Mouse (Mus musculus): ENCODE data around the gene Rasa4. TPM values are rescaled to one million over a fixed set of nuclear protein-coding genes. Genes with fewer than 3 reads are reported as not detected.
"Not testable (repeated sequence)": the region's sequence is repeated elsewhere in the genome, so short reads cannot be mapped to it uniquely, and the experiment has no call there.

Gene Rasa4
- polyA plus RNA-seq (2015; fragmentation: Nextera tagmentation; extraction: Ambion mirVana) = 17.0 and 18.5 TPM in 2 replicates

DNA sequence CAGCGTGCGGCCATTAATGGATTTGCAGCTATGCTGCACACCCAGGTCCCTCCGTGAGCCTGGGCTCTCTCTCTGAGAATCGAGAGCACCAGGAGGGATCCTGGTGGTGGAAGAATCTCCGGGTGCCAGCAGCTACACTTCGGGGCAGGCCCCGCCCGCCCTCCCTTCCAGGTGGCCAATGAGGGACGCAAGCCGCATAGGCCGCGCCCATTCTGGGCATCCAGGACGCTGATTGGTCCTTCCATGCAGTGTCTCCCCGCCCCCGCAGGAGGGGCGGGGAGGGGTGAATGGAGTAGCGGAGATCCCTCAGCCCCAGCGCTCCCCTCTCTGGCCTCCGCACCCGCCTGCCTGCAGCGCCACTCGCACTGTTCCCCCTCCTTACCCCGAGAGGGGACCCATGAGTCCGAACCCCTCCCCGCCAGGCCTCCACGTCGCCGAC is at the start of gene Rasa4:
Gene Rasa4 (plus strand): TSS at position 248 of the 439 bp plus-strand sequence.
- H3K4me3 ChIP-seq = peak within 1 kb of the TSS; percentile 63
- no peak within 1 kb of the TSS for H3K27ac ChIP-seq
- peaks cover 19% of the 10 kb centered on the region for H3K4me1 ChIP-seq
- WGBS = under 1% methylated on average over 25 of the region's 28 CpGs
- H3K9me3 ChIP-seq = no peaks in the 10 kb centered on the region
- peak within 1 kb of the TSS; percentile 72 for H3K4me2 ChIP-seq (replicated peaks)
- peak; percentile 96 for ATAC-seq (ENCODE audit: low FRiP score, low read depth)
- H3K27me3 ChIP-seq = peaks cover 21% of the 10 kb centered on the region
- H3K36me3 ChIP-seq = no peaks in the 10 kb centered on the region
- peak within 1 kb of the TSS; percentile 69 for H3K9ac ChIP-seq

DNA sequence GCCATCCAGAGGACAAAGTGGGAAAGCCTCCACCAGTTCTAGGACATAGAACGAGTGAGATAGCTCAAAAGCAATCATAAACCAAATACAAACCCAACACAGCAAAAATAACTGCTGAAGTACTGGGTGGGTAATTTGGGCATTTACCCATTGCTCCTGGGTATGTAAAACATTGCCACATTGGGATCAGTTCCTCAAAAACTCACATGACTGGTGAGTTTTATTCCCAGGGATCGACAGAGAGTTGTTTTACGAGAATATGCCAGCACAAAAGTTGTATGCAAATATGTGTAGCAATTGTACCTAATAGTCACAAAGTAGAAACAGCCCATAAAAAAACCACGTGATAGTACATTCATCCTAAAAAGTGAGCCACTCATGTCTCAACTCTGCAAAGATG is 48.8 kb upstream of the Rasa4 start:
- H3K4me3 ChIP-seq = no peak overlapping the region
- peaks cover 34% of the 10 kb centered on the region for H3K36me3 ChIP-seq
- H3K4me1 ChIP-seq = no peaks in the 10 kb centered on the region
- no peak for ATAC-seq (ENCODE audit: low FRiP score, low read depth)
- H3K4me2 ChIP-seq (replicated peaks) = no peak overlapping the region
- H3K27me3 ChIP-seq = no peaks in the 10 kb centered on the region
- H3K27ac ChIP-seq = no peak overlapping the region
- H3K9me3 ChIP-seq = no peaks in the 10 kb centered on the region
- H3K9ac ChIP-seq = no peak overlapping the region
- WGBS = 74% methylated on average over 4 of the region's 4 CpGs

DNA sequence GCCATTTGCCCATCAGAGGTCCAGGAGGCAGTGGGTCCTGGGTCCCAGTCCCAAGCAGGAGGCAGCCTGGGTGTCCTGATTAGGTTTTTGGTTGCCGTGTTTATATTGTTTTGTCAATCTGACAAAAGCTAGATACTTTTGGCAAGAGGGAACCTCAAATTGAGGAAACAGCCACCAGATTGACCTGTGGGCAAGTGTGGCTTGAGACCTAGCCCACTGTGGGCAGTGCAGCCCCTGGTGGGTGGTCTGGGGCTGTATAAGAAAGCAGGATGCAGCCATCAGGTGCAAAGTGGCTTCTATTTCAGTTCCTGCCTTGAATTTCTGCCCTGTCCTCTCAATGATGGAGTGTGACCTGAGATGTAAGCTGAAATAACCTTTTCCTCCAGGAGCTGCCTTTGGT is 48.4 kb upstream of the Rasa4 start:
- H3K9ac ChIP-seq = no peak overlapping the region
- no peak overlapping the region for H3K27ac ChIP-seq
- WGBS = 91% methylated on average over 1 of the region's 1 CpGs
- no peak for ATAC-seq (ENCODE audit: low FRiP score, low read depth)
- H3K36me3 ChIP-seq = peaks cover 29% of the 10 kb centered on the region
- no peaks in the 10 kb centered on the region for H3K4me1 ChIP-seq
- no peaks in the 10 kb centered on the region for H3K9me3 ChIP-seq
- H3K4me2 ChIP-seq (replicated peaks) = no peak overlapping the region
- H3K27me3 ChIP-seq = no peaks in the 10 kb centered on the region
- no peak overlapping the region for H3K4me3 ChIP-seq

DNA sequence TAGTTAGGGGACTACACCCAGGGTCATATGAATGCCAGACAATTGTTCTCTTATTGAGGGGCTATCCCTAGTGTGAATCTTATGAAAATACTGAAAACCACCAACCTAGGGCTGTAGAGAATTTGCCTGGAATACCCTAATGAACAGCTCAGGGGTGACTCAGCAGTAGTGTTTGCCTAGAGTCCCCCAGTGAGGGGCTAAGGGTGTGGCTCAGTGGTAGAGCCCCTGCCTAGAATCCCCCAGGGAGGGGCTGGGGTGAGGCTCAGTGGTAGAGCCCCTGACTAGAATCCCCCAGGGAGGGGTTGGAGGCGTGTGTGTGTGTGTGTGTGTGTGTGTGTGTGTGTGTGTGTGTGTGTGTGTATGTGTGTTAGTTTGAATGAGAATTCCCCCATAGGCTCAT is 47.0 kb upstream of the Rasa4 start:
- H3K9me3 ChIP-seq = no peaks in the 10 kb centered on the region
- H3K4me3 ChIP-seq = no peak overlapping the region
- no peak overlapping the region for H3K4me2 ChIP-seq (replicated peaks)
- no peak overlapping the region for H3K9ac ChIP-seq
- ATAC-seq (ENCODE audit: low FRiP score, low read depth) = no peak
- H3K4me1 ChIP-seq = no peaks in the 10 kb centered on the region
- WGBS = 67% methylated on average over 1 of the region's 1 CpGs
- H3K27me3 ChIP-seq = no peaks in the 10 kb centered on the region
- no peak overlapping the region for H3K27ac ChIP-seq
- H3K36me3 ChIP-seq = peaks cover 16% of the 10 kb centered on the region

- Histone ChIP-seq H3K9me3 (no peaks in the 10 kb centered on the region), H3K9ac (no peak within 1 kb of the TSS), H3K36me3 (no peaks in the 10 kb centered on the region), H3K4me1 (no peaks in the 10 kb centered on the region), H3K27me3 (no peaks in the 10 kb centered on the region), H3K27ac (no peak within 1 kb of the TSS), H3K4me2 (replicated peaks) (no peak within 1 kb of the TSS), H3K4me3 (no peak within 1 kb of the TSS)
- 66% methylated on average over 17 of the region's 17 CpGs for WGBS
- ATAC-seq (ENCODE audit: low FRiP score, low read depth) = no peak
These were observed 45.2 kb upstream of the Rasa4 start, which contains the start of gene Upk3b for GRCm38 (mm10) chr5:136038258-136039214. TSS of gene Upk3b (plus strand) at chr5:136038496.

- Histone ChIP-seq H3K9me3 (no peaks in the 10 kb centered on the region), H3K4me2 (replicated peaks) (0 out of 2 replicates have a peak overlapping the region, but pooled peaks have one; percentile 17)
- no peak for ATAC-seq (ENCODE audit: low FRiP score, low read depth)
These were observed 43.5 kb upstream of the Rasa4 start for GRCm38 (mm10) chr5:136040210-136040609.

GRCm38 (mm10) chr5:136041260-136041659 is 42.5 kb upstream of the Rasa4 start:
- ATAC-seq (ENCODE audit: low FRiP score, low read depth) = no peak
- Histone ChIP-seq H3K36me3 (no peaks in the 10 kb centered on the region), H3K27ac (no peak overlapping the region), H3K9ac (no peak overlapping the region), H3K27me3 (no peaks in the 10 kb centered on the region), H3K4me1 (no peaks in the 10 kb centered on the region), H3K9me3 (no peaks in the 10 kb centered on the region), H3K4me3 (no peak overlapping the region), H3K4me2 (replicated peaks) (no peak overlapping the region)
- WGBS = 29% methylated on average over 2 of the region's 2 CpGs

More at GRCm38 (mm10) chr5:136040210-136040609, 43.5 kb upstream of the Rasa4 start:
- Histone ChIP-seq H3K4me3 (no peak overlapping the region), H3K27ac (no peak overlapping the region), H3K9ac (no peak overlapping the region), H3K4me1 (no peaks in the 10 kb centered on the region), H3K36me3 (no peaks in the 10 kb centered on the region), H3K27me3 (no peaks in the 10 kb centered on the region)
- 50% methylated on average over 5 of the region's 5 CpGs for WGBS

DNA sequence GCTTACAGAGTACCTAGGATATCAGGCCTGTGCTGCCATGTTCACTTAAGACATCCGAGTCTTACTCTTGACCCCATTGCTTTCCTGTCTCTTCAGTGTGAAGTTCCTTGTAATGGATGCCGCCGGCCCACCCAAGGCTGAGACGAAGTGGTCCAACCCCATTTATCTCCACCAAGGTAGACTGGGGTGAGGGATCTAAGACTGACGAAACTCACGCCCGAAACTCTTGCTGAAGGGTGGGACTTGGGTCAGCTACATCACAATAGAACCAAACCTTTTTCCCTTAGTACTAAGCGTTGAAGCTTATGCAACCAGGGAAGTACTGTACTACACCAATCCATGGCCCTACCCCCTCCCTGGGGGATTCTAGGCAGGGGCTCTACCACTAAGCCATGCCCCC is 42.0 kb upstream of the Rasa4 start:
- 95% methylated on average over 8 of the region's 8 CpGs for WGBS
- no peaks in the 10 kb centered on the region for H3K9me3 ChIP-seq
- no peak for ATAC-seq (ENCODE audit: low FRiP score, low read depth)
- H3K4me2 ChIP-seq (replicated peaks) = no peak overlapping the region
- no peaks in the 10 kb centered on the region for H3K36me3 ChIP-seq
- no peaks in the 10 kb centered on the region for H3K27me3 ChIP-seq
- H3K4me3 ChIP-seq = no peak overlapping the region
- no peaks in the 10 kb centered on the region for H3K4me1 ChIP-seq
- no peak overlapping the region for H3K9ac ChIP-seq
- H3K27ac ChIP-seq = no peak overlapping the region

- H3K4me2 ChIP-seq (replicated peaks) = no peak overlapping the region
- no peak overlapping the region for H3K4me3 ChIP-seq
- H3K9ac ChIP-seq = no peak overlapping the region
- no peaks in the 10 kb centered on the region for H3K27me3 ChIP-seq
- no peak overlapping the region for H3K27ac ChIP-seq
- H3K9me3 ChIP-seq = no peaks in the 10 kb centered on the region
- H3K36me3 ChIP-seq = no peaks in the 10 kb centered on the region
- ATAC-seq (ENCODE audit: low FRiP score, low read depth) = no peak
- 62% methylated on average over 13 of the region's 13 CpGs for WGBS
- no peaks in the 10 kb centered on the region for H3K4me1 ChIP-seq
These were observed 38.9 kb upstream of the Rasa4 start for GRCm38 (mm10) chr5:136044865-136045264.

DNA sequence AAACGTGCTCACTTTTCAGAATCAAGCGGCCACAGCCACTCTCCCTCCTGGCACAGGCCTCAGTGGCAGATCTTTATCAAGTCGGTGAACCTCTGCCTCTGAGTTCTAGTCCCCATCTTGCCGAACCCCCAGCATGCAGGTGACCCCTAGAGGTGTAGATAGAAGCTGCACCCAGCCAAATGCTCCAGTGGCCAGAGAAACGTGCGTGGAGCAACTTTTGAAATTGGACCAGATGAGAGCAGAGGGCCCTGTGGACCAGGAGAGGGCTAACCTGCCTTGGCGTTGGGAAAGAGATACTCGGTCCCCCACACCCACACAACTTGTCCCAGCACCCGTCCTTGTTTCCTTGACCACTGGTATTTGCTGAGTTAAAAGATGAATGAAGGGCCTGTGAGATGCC is 38.3 kb upstream of the Rasa4 start:
- whole genome bisulfite sequencing = 43% methylated on average over 9 of the region's 9 CpGs
- Histone ChIP-seq H3K36me3 (no peaks in the 10 kb centered on the region), H3K27me3 (no peaks in the 10 kb centered on the region), H3K4me3 (no peak overlapping the region), H3K9me3 (no peaks in the 10 kb centered on the region), H3K9ac (no peak overlapping the region), H3K27ac (no peak overlapping the region), H3K4me2 (replicated peaks) (no peak overlapping the region), H3K4me1 (no peaks in the 10 kb centered on the region)
- ATAC-seq (ENCODE audit: low FRiP score, low read depth) = no peak

DNA sequence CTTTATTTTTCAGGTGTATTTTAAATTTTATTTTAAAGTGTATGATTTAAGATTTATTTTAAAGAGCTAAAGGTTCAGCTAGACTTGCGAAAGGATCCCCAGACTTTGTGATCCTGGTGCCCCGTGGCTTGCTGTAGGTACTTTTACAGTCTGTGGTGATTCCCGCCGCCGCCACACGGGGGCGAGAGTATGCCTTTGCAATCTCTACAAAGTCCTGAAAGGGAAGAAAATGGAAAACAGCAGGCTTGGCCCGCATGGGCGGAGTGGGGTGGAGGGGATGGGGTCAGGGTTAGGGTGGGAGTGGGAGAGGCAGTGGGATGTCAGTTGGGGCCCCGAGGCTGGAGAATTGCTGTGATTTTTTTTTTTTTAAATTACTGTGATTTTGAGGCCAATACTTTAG is 37.7 kb upstream of the Rasa4 start:
- Histone ChIP-seq H3K36me3 (no peaks in the 10 kb centered on the region), H3K27ac (no peak overlapping the region), H3K9ac (no peak overlapping the region), H3K27me3 (no peaks in the 10 kb centered on the region), H3K4me1 (no peaks in the 10 kb centered on the region), H3K9me3 (no peaks in the 10 kb centered on the region), H3K4me3 (no peak overlapping the region), H3K4me2 (replicated peaks) (no peak overlapping the region)
- WGBS = 3% methylated on average over 10 of the region's 10 CpGs
- ATAC-seq (ENCODE audit: low FRiP score, low read depth) = no peak

GRCm38 (mm10) chr5:136048541-136048940 is 35.2 kb upstream of the Rasa4 start:
- not testable (repeated sequence) for ATAC-seq (ENCODE audit: low FRiP score, low read depth); H3K27ac ChIP-seq; H3K9ac ChIP-seq; H3K4me3 ChIP-seq; H3K4me2 ChIP-seq (replicated peaks); H3K27me3 ChIP-seq; H3K9me3 ChIP-seq; H3K36me3 ChIP-seq
- peaks cover 11% of the 10 kb centered on the region for H3K4me1 ChIP-seq

Measured in limb, embryonic 13.5 days (tissue).